Mouse (Mus musculus) spleen, embryonic (tissue): ENCODE results near the gene Wfdc1.

ENCODE experiments used
- CTCF ChIA-PET: fragments of 350-600 bp; sonication (Branson Sonifier 250); formaldehyde crosslinking; loops from one replicate; lab custom pipeline; 2022; lab: Charles Lee

Gene Wfdc1

DNA sequence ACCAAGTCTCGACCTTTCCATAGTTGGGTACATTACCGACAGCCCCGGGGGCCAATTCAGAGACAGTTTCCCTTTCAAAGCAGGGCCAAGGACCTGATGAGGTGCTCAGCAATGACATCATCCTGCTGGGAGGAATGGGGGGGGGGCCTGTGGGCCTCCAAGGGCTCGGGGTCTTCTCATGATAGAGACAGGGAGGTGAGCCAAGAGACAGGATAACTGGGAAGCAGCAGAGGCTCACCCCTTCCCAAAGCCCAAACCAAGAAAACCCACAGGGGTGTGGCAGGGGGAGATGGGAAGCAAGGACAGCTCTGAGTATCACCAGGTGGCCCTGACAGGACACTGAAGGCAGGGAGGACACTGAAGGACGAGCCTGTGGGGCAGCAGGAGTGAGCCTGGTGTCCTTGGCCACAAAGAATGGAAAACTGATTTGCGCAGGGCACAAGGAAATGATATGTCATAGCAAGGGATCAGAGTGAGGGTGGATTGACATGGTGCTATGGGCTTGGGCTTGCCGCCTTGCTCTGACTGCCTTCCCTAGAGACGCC lies 62.3 kb downstream of the Wfdc1 start:
- CTCF ChIA-PET: no interaction called here

DNA sequence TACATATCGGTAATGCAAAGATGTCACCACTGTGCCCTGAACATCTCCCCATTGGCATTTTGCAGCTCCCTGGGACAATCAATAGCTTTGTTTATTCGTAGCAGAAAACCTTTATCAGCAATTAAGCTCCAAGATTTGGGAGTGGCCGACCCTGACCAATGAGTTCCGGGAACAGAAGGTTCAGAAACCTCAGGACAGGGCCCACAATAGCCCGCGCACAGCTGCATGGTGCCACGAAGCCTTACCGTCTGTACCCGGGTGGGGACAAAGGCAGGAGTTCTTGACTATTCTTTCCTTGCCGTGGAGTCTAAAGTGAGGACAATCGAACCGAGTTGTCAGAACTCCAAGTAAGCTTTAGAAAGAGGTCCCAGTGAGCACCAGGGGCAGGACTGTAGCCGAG lies 65.9 kb downstream of the Wfdc1 start:
- CTCF ChIA-PET: no interaction called here

DNA sequence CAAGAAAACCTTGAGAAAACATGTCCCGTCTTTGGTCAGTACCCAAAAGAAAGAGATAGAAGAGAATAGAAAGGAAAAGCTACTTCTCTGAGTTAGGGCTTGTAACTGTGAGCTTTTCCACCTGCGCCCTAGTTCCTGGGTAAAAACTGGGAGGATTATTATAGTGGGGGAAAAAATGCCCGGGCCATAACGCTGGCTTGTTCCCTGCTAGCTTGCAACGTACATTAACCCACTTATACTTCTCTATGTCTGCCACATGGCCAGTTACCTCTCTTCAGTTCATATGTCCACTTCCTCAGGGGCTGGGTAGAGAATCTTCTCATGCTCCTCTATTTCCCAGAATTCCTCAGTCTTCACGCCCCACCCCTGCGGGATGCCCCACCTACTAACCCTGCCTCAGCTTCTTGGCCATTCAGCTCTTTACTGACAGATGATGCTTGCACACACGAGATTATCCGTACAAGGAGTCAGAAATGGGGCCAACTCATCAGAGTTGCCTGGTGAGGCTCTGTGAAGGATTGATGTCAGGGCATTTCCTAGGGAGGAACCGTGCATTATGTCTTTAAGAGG lies 70.3 kb downstream of the Wfdc1 start:
- CTCF ChIA-PET: interaction anchor here (0.5 to 0.6 kb wide), 2 partner anchors 58 to 342 kb away, joined by 3 to 6 read pairs; no protein-coding TSS in a partner anchor

DNA sequence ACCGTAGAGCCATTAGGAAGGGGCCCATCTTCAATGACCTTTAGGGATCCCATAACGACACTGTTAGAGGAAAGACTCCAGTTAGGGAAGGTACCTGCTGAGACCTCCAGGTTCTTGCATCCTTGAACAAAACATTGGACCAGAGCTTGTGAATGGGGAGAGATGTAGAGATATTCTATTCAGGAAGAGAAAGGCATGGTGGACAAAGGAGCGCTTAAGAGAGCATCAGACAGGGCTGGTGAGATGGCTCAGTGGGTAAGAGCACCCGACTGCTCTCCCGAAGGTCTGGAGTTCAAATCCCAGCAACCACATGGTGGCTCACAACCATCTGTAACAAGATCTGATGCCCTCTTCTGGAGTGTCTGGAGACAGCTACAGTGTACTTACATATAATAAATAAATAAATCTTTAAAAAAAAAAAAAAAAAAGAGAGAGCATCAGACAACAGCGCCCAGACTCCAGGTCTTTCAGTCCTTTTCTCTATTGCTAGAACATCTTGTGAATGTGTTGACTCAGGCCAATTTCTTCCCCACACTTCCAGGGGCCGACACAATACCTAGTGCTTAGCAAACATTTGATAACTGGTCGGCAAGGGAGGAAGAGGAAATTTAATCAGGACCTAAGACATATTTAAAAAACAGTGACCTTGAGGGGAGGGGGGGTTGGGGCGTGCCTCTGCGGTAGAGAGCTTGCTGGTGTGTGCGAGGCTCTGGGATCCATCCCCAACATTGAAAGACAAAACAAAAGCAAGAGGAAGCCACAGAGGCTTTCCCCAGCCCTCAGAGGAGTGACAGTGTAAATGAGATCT lies 71.1 kb downstream of the Wfdc1 start:
- CTCF ChIA-PET: no interaction called here
